Mouse (Mus musculus) embryonic facial prominence, embryonic 13.5 days (tissue): ENCODE results near the gene Cdkn1a. TPM values are rescaled to one million over a fixed set of nuclear protein-coding genes. Genes with fewer than 3 reads are reported as not detected.
A peak's percentile ranks its signal among the peaks of the same experiment; 100 is the strongest.

Experiments used
- ATAC-seq: fragments of 200-750 bp; cut with Nextera tagmentation; 2 replicates; pipeline ENCODE4 v1.8.0; 2017; ENCODE audit warnings: low read depth; ENCODE audit not compliant: insufficient number of reproducible peaks, insufficient read depth, low FRiP score, low TSS enrichment
- H3K27ac ChIP-seq: fragments of 300-500 bp; sonication (generic); 2 replicates; pipeline ENCODE4 v1.5.1; 2015; ENCODE audit warnings: moderate library complexity, mild to moderate bottlenecking, inconsistent platforms
- H3K27me3 ChIP-seq: fragments of 300-500 bp; sonication (generic); 2 replicates; pipeline ENCODE4 v1.6.1; 2015; ENCODE audit warnings: mild to moderate bottlenecking, inconsistent platforms
- H3K36me3 ChIP-seq: fragments of 300-500 bp; sonication (generic); 2 replicates; pipeline ENCODE4 v1.6.1; 2015; ENCODE audit warnings: mild to moderate bottlenecking, inconsistent platforms
- H3K4me1 ChIP-seq: fragments of 300-500 bp; sonication (generic); 2 replicates; pipeline ENCODE4 v1.6.1; 2015; ENCODE audit warnings: inconsistent platforms
- H3K4me2 ChIP-seq: fragments of 300-500 bp; sonication (generic); 2 replicates; pipeline ENCODE4 v1.6.1; 2015; ENCODE audit warnings: moderate library complexity, mild to moderate bottlenecking, inconsistent platforms
- H3K4me3 ChIP-seq: fragments of 300-500 bp; sonication (generic); 2 replicates; pipeline ENCODE4 v1.5.1; 2015; ENCODE audit warnings: mild to moderate bottlenecking, inconsistent platforms
- H3K9ac ChIP-seq: fragments of 300-500 bp; sonication (generic); 2 replicates; pipeline ENCODE4 v1.6.1; 2015; ENCODE audit warnings: mild to moderate bottlenecking, inconsistent platforms
- H3K9me3 ChIP-seq: fragments of 300-500 bp; sonication (generic); 2 replicates; pipeline ENCODE4 v1.6.1; 2016; ENCODE audit warnings: inconsistent platforms
- WGBS: fragments of 180-500 bp; shearing (Covaris S2); methylation state at CpG from one replicate; pipeline ENCODE4 v1.1.7; 2015; ENCODE audit warnings: mixed read lengths; 5-methylcytosine and 5-hydroxymethylcytosine counted together
- polyA plus RNA-seq: library from polyadenylated mRNA; unstranded; fragments of >200 nt; fragmentation: Nextera tagmentation; extraction: Ambion mirVana; gene quantifications from 2 replicates; pipeline ENCODE4 v1.2.1, GENCODE M21; 2015

The Cdkn1a gene
- polyA plus RNA-seq, 1 experiment from 2014 or later = 78.2 TPM

DNA sequence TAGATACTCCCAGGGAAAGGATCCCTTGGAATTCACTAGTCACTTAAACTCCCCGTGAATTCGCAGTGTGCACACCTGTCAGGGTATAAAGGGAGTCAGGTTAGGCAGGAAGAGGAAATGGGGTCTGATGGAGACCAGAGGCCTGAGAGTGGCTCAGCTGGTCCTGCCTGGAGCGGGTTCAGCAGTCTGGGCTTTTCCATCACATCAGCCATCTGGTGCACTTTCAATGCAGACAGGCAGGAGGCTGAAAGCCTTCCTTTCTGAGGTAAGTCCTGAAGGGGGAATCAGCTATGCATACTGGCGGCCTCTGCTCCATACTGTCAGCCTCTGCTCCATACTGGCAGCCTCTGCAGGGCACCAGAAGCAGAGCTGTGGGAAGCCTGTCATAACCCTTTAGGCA is 3.9 kb upstream of the Cdkn1a start:
- no peak for ATAC-seq
- no peak overlapping the region for H3K4me3 ChIP-seq
- 75% methylated on average over 4 of the region's 4 CpGs for WGBS
- H3K27ac ChIP-seq = no peak overlapping the region
- H3K4me2 ChIP-seq = no peak overlapping the region
- H3K9ac ChIP-seq = no peak overlapping the region
- H3K9me3 ChIP-seq = no peaks in the 10 kb centered on the region
- peaks cover 19% of the 10 kb centered on the region for H3K27me3 ChIP-seq
- H3K36me3 ChIP-seq = no peaks in the 10 kb centered on the region
- peaks cover 3% of the 10 kb centered on the region; the same call in 1 of the 2 replicates for H3K4me1 ChIP-seq

GRCm38 (mm10) chr17:29091348-29091944 is 670 bp downstream of the Cdkn1a start:
- peaks cover 25% of the 10 kb centered on the region for H3K4me1 ChIP-seq
- no peaks in the 10 kb centered on the region for H3K36me3 ChIP-seq
- H3K27me3 ChIP-seq = peaks cover 41% of the 10 kb centered on the region
- H3K27ac ChIP-seq = no peak overlapping the region
- no peak overlapping the region for H3K9ac ChIP-seq
- no peak for ATAC-seq
- no peaks in the 10 kb centered on the region for H3K9me3 ChIP-seq
- WGBS = 32% methylated on average over 6 of the region's 6 CpGs
- H3K4me3 ChIP-seq = no peak overlapping the region
- H3K4me2 ChIP-seq = no peak overlapping the region

DNA sequence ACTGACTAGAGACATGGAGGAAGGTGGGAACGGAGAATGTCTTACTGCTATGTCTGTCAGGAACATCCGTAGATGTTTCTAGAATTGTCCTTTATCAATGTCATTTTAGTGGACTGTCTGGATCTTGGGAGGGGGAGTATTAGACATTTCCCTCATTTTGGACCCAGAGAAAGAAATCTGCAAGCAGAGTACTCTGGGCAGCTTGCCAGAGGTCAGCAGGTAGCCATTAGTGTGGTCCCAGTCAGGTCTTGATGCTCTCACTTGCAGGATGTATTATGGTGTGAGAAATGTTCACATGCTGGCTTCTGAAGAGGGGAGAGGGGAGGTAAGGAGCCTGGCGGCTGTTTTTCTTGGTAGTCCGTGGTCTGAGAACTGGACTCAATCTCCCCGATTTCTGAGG is 1.7 kb downstream of the Cdkn1a start:
- Histone ChIP-seq H3K4me2 (no peak overlapping the region), H3K9ac (no peak overlapping the region), H3K27me3 (peaks cover 46% of the 10 kb centered on the region), H3K4me3 (no peak overlapping the region), H3K4me1 (peaks cover 29% of the 10 kb centered on the region), H3K36me3 (no peaks in the 10 kb centered on the region), H3K27ac (no peak overlapping the region), H3K9me3 (no peaks in the 10 kb centered on the region)
- 58% methylated on average over 5 of the region's 5 CpGs for WGBS
- ATAC-seq = no peak

GRCm38 (mm10) chr17:29093110-29093952 is 2.6 kb downstream of the Cdkn1a start:
- H3K4me3 ChIP-seq = peak overlapping the region; percentile 53
- peaks cover 29% of the 10 kb centered on the region for H3K4me1 ChIP-seq
- no peaks in the 10 kb centered on the region for H3K36me3 ChIP-seq
- peak overlapping the region; percentile 33; the same call in 1 of the 2 replicates for H3K27ac ChIP-seq
- peak overlapping the region; percentile 78 for H3K4me2 ChIP-seq
- peak; percentile 56; the same call in 1 of the 2 replicates for ATAC-seq
- peak overlapping the region; percentile 74 for H3K9ac ChIP-seq
- H3K9me3 ChIP-seq = no peaks in the 10 kb centered on the region
- H3K27me3 ChIP-seq = peaks cover 46% of the 10 kb centered on the region
- 7% methylated on average over 36 of the region's 36 CpGs for WGBS

DNA sequence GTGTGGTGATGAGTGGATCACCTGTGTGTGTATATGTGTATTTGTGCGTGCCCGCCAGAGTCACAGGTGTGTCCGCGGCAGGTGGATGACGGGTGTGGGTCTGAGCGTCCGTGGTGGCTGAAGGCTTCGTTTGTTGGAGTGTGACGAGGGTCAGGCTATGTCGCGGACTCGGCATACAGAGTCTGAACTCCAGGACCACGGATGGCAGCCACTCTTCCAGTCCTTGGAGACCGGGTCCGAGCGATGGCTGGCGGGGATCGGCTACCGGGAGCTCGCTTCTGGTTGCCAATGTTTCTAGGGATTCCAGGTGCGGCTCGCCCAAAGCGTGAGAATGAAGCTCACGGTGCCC is 3.2 kb downstream of the Cdkn1a start:
- peak overlapping the region; percentile 33; the same call in 1 of the 2 replicates for H3K27ac ChIP-seq
- H3K27me3 ChIP-seq = peaks cover 46% of the 10 kb centered on the region

DNA sequence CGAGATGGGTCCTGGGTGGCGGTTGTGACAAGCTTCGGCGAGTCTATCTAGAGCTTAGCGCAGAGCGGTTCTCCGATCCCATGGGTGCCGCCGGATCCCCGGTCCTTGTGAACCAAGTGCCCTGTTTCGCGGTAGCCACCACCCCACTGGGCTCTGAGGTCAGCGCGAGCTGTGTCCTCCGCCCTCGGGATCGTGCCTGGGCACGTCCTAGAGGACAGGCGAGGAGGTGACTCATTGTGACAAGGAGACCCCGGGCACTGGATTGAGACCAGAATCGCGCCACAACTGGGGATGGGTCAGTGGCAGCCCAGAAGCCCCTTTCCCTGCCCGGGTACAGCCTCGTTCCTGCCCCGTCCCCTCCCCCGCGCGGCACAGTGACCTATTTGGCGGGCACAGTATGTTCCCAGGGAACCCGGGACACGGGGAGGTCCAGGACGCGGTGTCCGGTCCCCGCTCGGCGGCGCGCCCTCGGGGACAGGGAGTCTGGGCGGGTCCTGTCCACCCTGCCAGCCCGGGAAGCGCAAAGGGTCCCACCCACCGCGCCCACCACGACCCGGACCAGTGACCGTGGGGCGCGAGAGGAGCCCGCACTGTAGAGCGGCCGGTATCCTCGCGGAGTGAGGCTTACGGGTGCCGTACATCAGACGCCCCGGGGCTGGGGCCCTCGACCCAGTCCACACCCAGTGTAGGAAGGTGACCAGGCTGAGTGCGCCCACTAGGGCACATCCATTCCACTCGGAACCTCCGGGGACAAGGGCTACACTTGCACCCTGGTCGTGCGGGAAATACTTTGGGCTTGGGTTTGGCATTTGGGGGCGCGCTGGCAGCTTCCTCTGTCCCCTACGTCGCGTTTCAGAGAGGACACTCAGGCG is 3.8 kb downstream of the Cdkn1a start:
- H3K36me3 ChIP-seq = peaks cover 9% of the 10 kb centered on the region
- peaks cover 46% of the 10 kb centered on the region for H3K27me3 ChIP-seq
- peak overlapping the region; percentile 78 for H3K4me2 ChIP-seq
- under 1% methylated on average over 71 of the region's 71 CpGs for WGBS
- peak overlapping the region; percentile 53 for H3K4me3 ChIP-seq
- peak; percentile 59; the same call in 1 of the 2 replicates for ATAC-seq
- no peaks in the 10 kb centered on the region for H3K9me3 ChIP-seq
- peak overlapping the region; percentile 74 for H3K9ac ChIP-seq
- peaks cover 29% of the 10 kb centered on the region for H3K4me1 ChIP-seq
- peak overlapping the region; percentile 33 for H3K27ac ChIP-seq

More for the DNA sequence above, 3.2 kb downstream of the Cdkn1a start:
- peaks cover 6% of the 10 kb centered on the region for H3K36me3 ChIP-seq
- H3K4me1 ChIP-seq = peaks cover 29% of the 10 kb centered on the region
- H3K4me2 ChIP-seq = peak overlapping the region; percentile 78
- 1% methylated on average over 24 of the region's 24 CpGs for WGBS
- peak overlapping the region; percentile 53 for H3K4me3 ChIP-seq
- no peak for ATAC-seq
- peak overlapping the region; percentile 74 for H3K9ac ChIP-seq
- H3K9me3 ChIP-seq = no peaks in the 10 kb centered on the region

GRCm38 (mm10) chr17:29095201-29095733 is 4.5 kb downstream of the Cdkn1a start:
- peaks cover 46% of the 10 kb centered on the region for H3K27me3 ChIP-seq
- peak; percentile 60; the same call in 1 of the 2 replicates for ATAC-seq

GRCm38 (mm10) chr17:29096245-29096644 is 5.5 kb downstream of the Cdkn1a start:
- peaks cover 46% of the 10 kb centered on the region for H3K27me3 ChIP-seq
- peak overlapping the region; percentile 74; the same call in 1 of the 2 replicates for H3K9ac ChIP-seq
- peak overlapping the region; percentile 53; the same call in 1 of the 2 replicates for H3K4me3 ChIP-seq
- peaks cover 29% of the 10 kb centered on the region for H3K4me1 ChIP-seq
- H3K9me3 ChIP-seq = no peaks in the 10 kb centered on the region
- peak overlapping the region; percentile 78; the same call in 1 of the 2 replicates for H3K4me2 ChIP-seq
- peaks cover 20% of the 10 kb centered on the region for H3K36me3 ChIP-seq
- H3K27ac ChIP-seq = peak overlapping the region; percentile 51; the same call in 1 of the 2 replicates
- no peak for ATAC-seq
- WGBS = 87% methylated on average over 6 of the region's 6 CpGs

More at GRCm38 (mm10) chr17:29095201-29095733, 4.5 kb downstream of the Cdkn1a start:
- H3K9me3 ChIP-seq = no peaks in the 10 kb centered on the region
- peak overlapping the region; percentile 74 for H3K9ac ChIP-seq
- H3K4me1 ChIP-seq = peaks cover 29% of the 10 kb centered on the region
- H3K27ac ChIP-seq = no peak overlapping the region
- H3K36me3 ChIP-seq = peaks cover 16% of the 10 kb centered on the region
- WGBS = under 1% methylated on average over 44 of the region's 44 CpGs
- H3K4me3 ChIP-seq = peak overlapping the region; percentile 53
- H3K4me2 ChIP-seq = peak overlapping the region; percentile 78

GRCm38 (mm10) chr17:29096851-29097561 is 6.2 kb downstream of the Cdkn1a start:
- Histone ChIP-seq H3K27ac (peak overlapping the region; percentile 51; the same call in 1 of the 2 replicates), H3K4me1 (peaks cover 29% of the 10 kb centered on the region), H3K36me3 (peaks cover 20% of the 10 kb centered on the region), H3K9ac (no peak overlapping the region), H3K4me3 (no peak overlapping the region), H3K9me3 (no peaks in the 10 kb centered on the region), H3K4me2 (0 out of 2 replicates have a peak overlapping the region, but pooled peaks have one; percentile 78), H3K27me3 (peaks cover 40% of the 10 kb centered on the region)
- 44% methylated on average over 7 of the region's 7 CpGs for WGBS
- no peak for ATAC-seq

DNA sequence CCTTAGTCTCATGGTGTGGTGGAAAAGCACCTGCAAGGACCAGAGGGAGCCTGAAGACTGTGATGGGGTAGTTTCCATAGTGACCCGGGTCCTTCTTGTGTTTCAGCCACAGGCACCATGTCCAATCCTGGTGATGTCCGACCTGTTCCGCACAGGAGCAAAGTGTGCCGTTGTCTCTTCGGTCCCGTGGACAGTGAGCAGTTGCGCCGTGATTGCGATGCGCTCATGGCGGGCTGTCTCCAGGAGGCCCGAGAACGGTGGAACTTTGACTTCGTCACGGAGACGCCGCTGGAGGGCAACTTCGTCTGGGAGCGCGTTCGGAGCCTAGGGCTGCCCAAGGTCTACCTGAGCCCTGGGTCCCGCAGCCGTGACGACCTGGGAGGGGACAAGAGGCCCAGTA is 7.5 kb downstream of the Cdkn1a start:
- Histone ChIP-seq H3K27me3 (peaks cover 27% of the 10 kb centered on the region), H3K4me3 (no peak overlapping the region), H3K27ac (no peak overlapping the region), H3K9me3 (no peaks in the 10 kb centered on the region), H3K9ac (no peak overlapping the region), H3K4me2 (no peak overlapping the region), H3K4me1 (peaks cover 26% of the 10 kb centered on the region), H3K36me3 (peaks cover 20% of the 10 kb centered on the region)
- WGBS = 92% methylated on average over 24 of the region's 24 CpGs
- ATAC-seq = no peak
